Mouse (Mus musculus): ENCODE results near the gene Mad2l2.
"Not testable (repeated sequence)": the region's sequence is repeated elsewhere in the genome, so short reads cannot be mapped to it uniquely, and the experiment has no call there.

Mad2l2 gene

GRCm38 (mm10) chr4:148107621-148108291 lies 22.4 kb upstream of the Mad2l2 start:
- no peak for DNase-seq (ENCODE audit: low spot score in 2 of 2)

- no peak for DNase-seq (ENCODE audit: low spot score in 2 of 2)
Observed at GRCm38 (mm10) chr4:148108565-148109100, 21.6 kb upstream of the Mad2l2 start.

GRCm38 (mm10) chr4:148109215-148109614 lies 21.0 kb upstream of the Mad2l2 start:
- DNase-seq (ENCODE audit: low spot score in 2 of 2): no peak

- DNase-seq (ENCODE audit: low spot score in 2 of 2): no peak
Observed at GRCm38 (mm10) chr4:148112519-148112918, 17.7 kb upstream of the Mad2l2 start.

- DNase-seq (ENCODE audit: low spot score in 2 of 2): peak; percentile 56 to 75
Observed at GRCm38 (mm10) chr4:148114758-148115391, 15.3 kb upstream of the Mad2l2 start.

GRCm38 (mm10) chr4:148115467-148115866 lies 14.7 kb upstream of the Mad2l2 start:
- no peak for DNase-seq (ENCODE audit: low spot score in 2 of 2)

- DNase-seq (ENCODE audit: low spot score in 2 of 2): no peak
Observed at GRCm38 (mm10) chr4:148116657-148117056, 13.5 kb upstream of the Mad2l2 start.

- no peak for DNase-seq (ENCODE audit: low spot score in 2 of 2)
Observed at GRCm38 (mm10) chr4:148117392-148117791, 12.8 kb upstream of the Mad2l2 start.

GRCm38 (mm10) chr4:148119578-148119977 lies 10.6 kb upstream of the Mad2l2 start:
- DNase-seq (ENCODE audit: low spot score in 2 of 2): not testable (repeated sequence)

GRCm38 (mm10) chr4:148120555-148120954 lies 9.6 kb upstream of the Mad2l2 start:
- DNase-seq (ENCODE audit: low spot score in 2 of 2): no peak

GRCm38 (mm10) chr4:148121362-148121761 lies 8.8 kb upstream of the Mad2l2 start:
- no peak for DNase-seq (ENCODE audit: low spot score in 2 of 2)

- no peak for DNase-seq (ENCODE audit: low spot score in 2 of 2)
Observed at GRCm38 (mm10) chr4:148121982-148122693, 8.0 kb upstream of the Mad2l2 start.

GRCm38 (mm10) chr4:148122694-148123066 lies 7.5 kb upstream of the Mad2l2 start:
- DNase-seq (ENCODE audit: low spot score in 2 of 2): no peak

- no peak for DNase-seq (ENCODE audit: low spot score in 2 of 2)
Observed at GRCm38 (mm10) chr4:148128241-148128640, 1.9 kb upstream of the Mad2l2 start.

- no peak for DNase-seq (ENCODE audit: low spot score in 2 of 2)
Observed at GRCm38 (mm10) chr4:148128672-148129071, 1.5 kb upstream of the Mad2l2 start.

GRCm38 (mm10) chr4:148130561-148131413 lies 603 bp downstream of the Mad2l2 start, which contains the start of gene Draxin:
Draxin (minus strand) TSS chr4:148130698.
- no peak for DNase-seq (ENCODE audit: low spot score in 2 of 2)

GRCm38 (mm10) chr4:148131497-148132081 lies 1.4 kb downstream of the Mad2l2 start:
- DNase-seq (ENCODE audit: low spot score in 2 of 2): no peak

GRCm38 (mm10) chr4:148134988-148135387 lies 4.8 kb downstream of the Mad2l2 start:
- no peak for DNase-seq (ENCODE audit: low spot score in 2 of 2)

- DNase-seq (ENCODE audit: low spot score in 2 of 2): no peak
Observed at GRCm38 (mm10) chr4:148137503-148137902, 7.3 kb downstream of the Mad2l2 start.

GRCm38 (mm10) chr4:148139767-148140097 lies 9.5 kb downstream of the Mad2l2 start:
- no peak for DNase-seq (ENCODE audit: low spot score in 2 of 2)
